ENCODE assay signal across 8 mouse cellular contexts in the genomic region with DNA sequence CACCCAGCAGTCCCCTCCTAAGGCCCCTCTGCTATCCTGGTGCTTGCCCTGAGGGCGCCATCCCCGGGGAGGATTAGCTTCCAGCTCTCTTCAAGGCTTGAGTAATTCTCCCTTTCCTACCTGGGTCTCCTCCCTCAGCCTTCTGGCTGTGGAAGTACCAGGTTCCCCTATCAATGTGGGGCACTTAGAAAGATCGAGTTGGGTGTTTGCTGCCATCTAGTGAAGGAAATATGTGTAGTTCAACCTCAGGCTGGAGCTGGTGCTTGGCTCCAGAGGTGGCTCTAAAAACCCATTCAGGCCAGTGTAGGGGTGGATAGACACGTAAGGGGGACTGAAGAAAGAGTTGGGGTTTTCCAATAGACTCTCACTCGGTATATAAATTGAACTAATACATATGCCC. TPM values are rescaled to one million over a fixed set of nuclear protein-coding genes. Genes with fewer than 3 reads are reported as not detected.
DNase-seq lines count a peak whose midpoint lies in the region; ATAC-seq lines count a peak whose summit lies in the region.

No protein-coding gene starts in this region.

- no peaks in the 10 kb centered on the region for H3K36me3 ChIP-seq in limb, embryonic 11.5 days (ENCODE audit: control insufficient read depth, insufficient read depth, low read length)
- H3K36me3 ChIP-seq in limb, embryonic 10.5 days, result no peaks in the 10 kb centered on the region
- H3K36me3 ChIP-seq in midbrain, embryonic 13.5 days, result no peaks in the 10 kb centered on the region

- 14% methylated on average over 5 of the region's 5 CpGs for WGBS in limb, embryonic 11.5 days
- WGBS in limb, embryonic 10.5 days, result 24% methylated on average over 5 of the region's 5 CpGs
- 13% methylated on average over 5 of the region's 5 CpGs for WGBS in midbrain, embryonic 13.5 days

- no peaks in the 10 kb centered on the region for H3K4me1 ChIP-seq in limb, embryonic 11.5 days (ENCODE audit: control insufficient read depth, insufficient read depth, low read length)
- no peaks in the 10 kb centered on the region for H3K4me1 ChIP-seq in limb, embryonic 10.5 days
- no peaks in the 10 kb centered on the region for H3K4me1 ChIP-seq in midbrain, embryonic 13.5 days (replicated peaks)

- no peak for ATAC-seq in limb, embryonic 11.5 days (ENCODE audit: insufficient number of reproducible peaks, low FRiP score, low TSS enrichment, low read depth)
- peak; percentile 72; the same call in 1 of the 2 replicates for ATAC-seq in midbrain, embryonic 13.5 days
- no peak for ATAC-seq in megakaryocyte-erythroid progenitor cell, adult 5-6 weeks (replicated peaks; ENCODE audit: low FRiP score, low TSS enrichment, poor library complexity, severe bottlenecking)

- H3K9me3 ChIP-seq in limb, embryonic 11.5 days (ENCODE audit: control insufficient read depth, low read length), result no peaks in the 10 kb centered on the region
- no peaks in the 10 kb centered on the region for H3K9me3 ChIP-seq in limb, embryonic 10.5 days (replicated peaks)
- peaks cover 5% of the 10 kb centered on the region; the same call in 1 of the 2 replicates for H3K9me3 ChIP-seq in midbrain, embryonic 13.5 days

- no peak overlapping the region for H3K4me2 ChIP-seq in limb, embryonic 11.5 days (ENCODE audit: low read depth, severe bottlenecking)
- no peak overlapping the region for H3K4me2 ChIP-seq in midbrain, embryonic 13.5 days (replicated peaks)

- DNase-seq in limb, embryonic 11.5 days (ENCODE audit: low spot score), result peak; percentile 25
- DNase-seq in limb, embryonic 10.5 days (ENCODE audit: low spot score), result no peak
- DNase-seq in NIH3T3 (ENCODE audit: low read depth), result peak; percentile 60
- peak; percentile 29 for DNase-seq in embryo, embryonic 11.5 days (ENCODE audit: low read depth, low spot score)
- peak; percentile 8 to 14 for DNase-seq in kidney, postnatal 36 days
- DNase-seq in gastrocnemius, adult 8-10 months (ENCODE audit: low spot score in 2 of 2), result no peak

- H3K9ac ChIP-seq in limb, embryonic 11.5 days (ENCODE audit: low read length), result no peak overlapping the region
- no peak overlapping the region for H3K9ac ChIP-seq in midbrain, embryonic 13.5 days (replicated peaks)

- no peak overlapping the region for H3K4me3 ChIP-seq in limb, embryonic 11.5 days (ENCODE audit: low read depth, low read length)
- H3K4me3 ChIP-seq in limb, embryonic 10.5 days, result no peak overlapping the region
- no peak overlapping the region for H3K4me3 ChIP-seq in midbrain, embryonic 13.5 days (replicated peaks)

- H3K27me3 ChIP-seq in limb, embryonic 11.5 days (ENCODE audit: control insufficient read depth, insufficient read depth, low read length), result no peaks in the 10 kb centered on the region
- no peaks in the 10 kb centered on the region for H3K27me3 ChIP-seq in limb, embryonic 10.5 days (ENCODE audit: low read depth, poor library complexity, severe bottlenecking)
- no peaks in the 10 kb centered on the region for H3K27me3 ChIP-seq in midbrain, embryonic 13.5 days

- no peak overlapping the region for H3K27ac ChIP-seq in limb, embryonic 11.5 days (replicated peaks; ENCODE audit: low read depth, low read length)
- H3K27ac ChIP-seq in limb, embryonic 10.5 days, result no peak overlapping the region
- no peak overlapping the region for H3K27ac ChIP-seq in midbrain, embryonic 13.5 days

RNA-seq across cellular contexts. Expression of gene Scn10a, which starts 32.4 kb away (rescaled TPM):
- 0.03 TPM in 1 of 2 replicates, not detected in the other for polyA plus RNA-seq in limb, embryonic 11.5 days (2014; fragmentation: Nextera tagmentation; extraction: Ambion mirVana)
- polyA plus RNA-seq in limb, embryonic 10.5 days (2016; fragmentation: Nextera tagmentation; extraction: Ambion mirVana), result not detected in 2 replicates
- 0.03 and 0.04 TPM in 2 replicates for polyA plus RNA-seq in midbrain, embryonic 13.5 days (2015; fragmentation: Nextera tagmentation; extraction: Ambion mirVana)
- not detected in 2 replicates for total RNA-seq in megakaryocyte-erythroid progenitor cell, adult 5-6 weeks (2014; fragmentation: Nextera tagmentation)
- total RNA-seq in megakaryocyte-erythroid progenitor cell, adult 5-6 weeks (2017), result not detected in 2 replicates
- not detected for total RNA-seq in gastrocnemius, adult 8-10 months (2022)

Comparison
In these comparisons a context has a peak if more than half of its experiments do, and no peak if none do; other contexts are left out.
1. DNase-seq: peak in limb, embryonic 11.5 days (single experiment), NIH3T3 (single experiment), embryo, embryonic 11.5 days (single experiment) and kidney, postnatal 36 days (2 of 2); none in limb, embryonic 10.5 days (single experiment) and gastrocnemius, adult 8-10 months (0 of 2).